Mouse (Mus musculus) MN1 (cell line): ENCODE data around the gene Gm5157.
"Not testable (repeated sequence)": the region's sequence is repeated elsewhere in the genome, so short reads cannot be mapped to it uniquely, and the experiment has no call there.

Source experiments
- DNase-seq: peaks from one replicate; pipeline ENCODE4 v3.0.0-alpha.2; 2016; ENCODE audit warnings: low spot score

The Gm5157 gene

GRCm38 (mm10) chr7:21190323-21190722 is at the start of gene Gm5157:
Gm5157 (minus strand) TSS chr7:21190423.
- not testable (repeated sequence) for DNase-seq

GRCm38 (mm10) chr7:21161885-21162284 is 28.3 kb downstream of the Gm5157 start, which contains the start of gene Vmn1r123:
Vmn1r123 (plus strand) TSS chr7:21162185.
- not testable (repeated sequence) for DNase-seq
